ENCODE assay signal across 8 mouse cellular contexts in genomic region chr4:156203413-156204131, GRCm38 (mm10). TPM values are rescaled to one million over a fixed set of nuclear protein-coding genes. Genes with fewer than 3 reads are reported as not detected.
DNase-seq lines count a peak whose midpoint lies in the region; ATAC-seq lines count a peak whose summit lies in the region.

No protein-coding gene starts in this region.

- H3K27me3 ChIP-seq in midbrain, embryonic 15.5 days (replicated peaks) = no peaks in the 10 kb centered on the region; the same call in 1 of the 2 replicates

- peak; percentile 50 for ATAC-seq in granulocyte monocyte progenitor cell, adult 5-6 weeks (replicated peaks; ENCODE audit: poor library complexity, severe bottlenecking)
- ATAC-seq in midbrain, embryonic 15.5 days (replicated peaks) = peak; percentile 29; the same call in 1 of the 2 replicates

- under 1% methylated on average over 49 of the region's 49 CpGs for WGBS in midbrain, embryonic 15.5 days

- peak; percentile 18 to 28 for DNase-seq in left cerebral cortex, adult 18-20 months (ENCODE audit: low spot score in 2 of 2)
- no peak for DNase-seq in left cerebral cortex, postnatal 14 days (ENCODE audit: low spot score in 2 of 2)
- peak; percentile 36 for DNase-seq in brain, adult 2 months (ENCODE audit: low read depth, low spot score)
- DNase-seq in kidney, postnatal 4 days = peak; percentile 59 to 70
- no peak for DNase-seq in layer of hippocampus, postnatal 14 days (ENCODE audit: low spot score in 2 of 2)
- no peak for DNase-seq in testis, postnatal 10 days (ENCODE audit: low spot score)

- H3K9ac ChIP-seq in midbrain, embryonic 15.5 days = peak overlapping the region; percentile 49

- H3K4me2 ChIP-seq in midbrain, embryonic 15.5 days = peak overlapping the region; percentile 91

- no peaks in the 10 kb centered on the region for H3K9me3 ChIP-seq in midbrain, embryonic 15.5 days

- intact Hi-C loops in left cerebral cortex, postnatal 14 days (cut with DNase I) = no loop called here

- H3K27ac ChIP-seq in midbrain, embryonic 15.5 days = peak overlapping the region; percentile 72

- H3K4me1 ChIP-seq in midbrain, embryonic 15.5 days = peaks cover 19% of the 10 kb centered on the region

- H3K4me3 ChIP-seq in midbrain, embryonic 15.5 days = peak overlapping the region; percentile 50

- no peaks in the 10 kb centered on the region for H3K36me3 ChIP-seq in midbrain, embryonic 15.5 days (replicated peaks)

RNA-seq across cellular contexts. Expression of gene AW011738, which starts 0.5 kb away (rescaled TPM):
- total RNA-seq in left cerebral cortex, adult 18-20 months (2021) = 1 to 10 TPM; 5.8 to 6.0 TPM
- 1 to 10 TPM; 4.0 to 5.0 TPM for total RNA-seq in left cerebral cortex, postnatal 14 days (2021)
- total RNA-seq in granulocyte monocyte progenitor cell, adult 5-6 weeks (2014; fragmentation: Nextera tagmentation) = 1.5 and 2.1 TPM in 2 replicates
- 0.26 and 0.43 TPM in 2 replicates for total RNA-seq in granulocyte monocyte progenitor cell, adult 5-6 weeks (2017)
- polyA plus RNA-seq in midbrain, embryonic 15.5 days (2015; fragmentation: Nextera tagmentation; extraction: Ambion mirVana) = 4.0 and 4.9 TPM in 2 replicates
- 1 to 10 TPM; 6.5 to 6.7 TPM for total RNA-seq in layer of hippocampus, postnatal 14 days (2021)

RNA-seq across cellular contexts. Expression of gene Isg15, which starts 3.0 kb away (rescaled TPM):
- total RNA-seq in left cerebral cortex, adult 18-20 months (2021) = 1 to 10 TPM in 1 of 2 experiments, under 1 TPM in 1; 0.63 to 1.4 TPM
- under 1 TPM in 1 of 2 experiments, not detected in 1; 0.66 TPM for total RNA-seq in left cerebral cortex, postnatal 14 days (2021)
- total RNA-seq in granulocyte monocyte progenitor cell, adult 5-6 weeks (2014; fragmentation: Nextera tagmentation) = 4.6 and 11.1 TPM in 2 replicates
- total RNA-seq in granulocyte monocyte progenitor cell, adult 5-6 weeks (2017) = 1.2 TPM in 1 of 2 replicates, not detected in the other
- 2.2 and 3.8 TPM in 2 replicates for polyA plus RNA-seq in midbrain, embryonic 15.5 days (2015; fragmentation: Nextera tagmentation; extraction: Ambion mirVana)
- total RNA-seq in layer of hippocampus, postnatal 14 days (2021) = under 1 TPM; 0.55 to 0.76 TPM

RNA-seq across cellular contexts. Expression of gene Agrn, which starts 6.3 kb away (rescaled TPM):
- total RNA-seq in left cerebral cortex, adult 18-20 months (2021) = 100 to 1,000 TPM; 118 to 129 TPM
- total RNA-seq in left cerebral cortex, postnatal 14 days (2021) = 100 to 1,000 TPM; 184 to 198 TPM
- total RNA-seq in granulocyte monocyte progenitor cell, adult 5-6 weeks (2014; fragmentation: Nextera tagmentation) = 1.1 and 8.9 TPM in 2 replicates
- total RNA-seq in granulocyte monocyte progenitor cell, adult 5-6 weeks (2017) = 1.2 and 2.1 TPM in 2 replicates
- 141 and 142 TPM in 2 replicates for polyA plus RNA-seq in midbrain, embryonic 15.5 days (2015; fragmentation: Nextera tagmentation; extraction: Ambion mirVana)
- total RNA-seq in layer of hippocampus, postnatal 14 days (2021) = 100 to 1,000 TPM; 209 to 213 TPM

RNA-seq across cellular contexts. Expression of gene Perm1, which starts 12.1 kb away (rescaled TPM):
- total RNA-seq in left cerebral cortex, adult 18-20 months (2021) = under 1 TPM; 0.19 to 0.33 TPM
- total RNA-seq in left cerebral cortex, postnatal 14 days (2021) = under 1 TPM; 0.20 to 0.66 TPM
- total RNA-seq in granulocyte monocyte progenitor cell, adult 5-6 weeks (2014; fragmentation: Nextera tagmentation) = not detected in 2 replicates
- 0.05 TPM in 1 of 2 replicates, not detected in the other for total RNA-seq in granulocyte monocyte progenitor cell, adult 5-6 weeks (2017)
- 2.2 and 2.4 TPM in 2 replicates for polyA plus RNA-seq in midbrain, embryonic 15.5 days (2015; fragmentation: Nextera tagmentation; extraction: Ambion mirVana)
- under 1 TPM; 0.25 to 0.33 TPM for total RNA-seq in layer of hippocampus, postnatal 14 days (2021)

RNA-seq across cellular contexts. Expression of gene Plekhn1, which starts 31.1 kb away (rescaled TPM):
- total RNA-seq in left cerebral cortex, adult 18-20 months (2021) = 10 to 100 TPM; 34.2 to 40.1 TPM
- total RNA-seq in left cerebral cortex, postnatal 14 days (2021) = 10 to 100 TPM; 34.8 to 36.3 TPM
- total RNA-seq in granulocyte monocyte progenitor cell, adult 5-6 weeks (2014; fragmentation: Nextera tagmentation) = 24.3 and 36.5 TPM in 2 replicates
- 12.2 and 13.4 TPM in 2 replicates for total RNA-seq in granulocyte monocyte progenitor cell, adult 5-6 weeks (2017)
- 29.1 and 30.1 TPM in 2 replicates for polyA plus RNA-seq in midbrain, embryonic 15.5 days (2015; fragmentation: Nextera tagmentation; extraction: Ambion mirVana)
- total RNA-seq in layer of hippocampus, postnatal 14 days (2021) = 10 to 100 TPM; 37.7 to 38.4 TPM

Comparison
In these comparisons a context has a peak if more than half of its experiments do, and no peak if none do; other contexts are left out.
1. DNase-seq: peak in left cerebral cortex, adult 18-20 months (2 of 2), brain, adult 2 months (single experiment) and kidney, postnatal 4 days (2 of 2); none in left cerebral cortex, postnatal 14 days (0 of 2), layer of hippocampus, postnatal 14 days (0 of 2) and testis, postnatal 10 days (single experiment).
2. RNA of gene Agrn, which starts 6.3 kb away (total RNA-seq): 209 to 213 TPM in layer of hippocampus, postnatal 14 days, 184 to 198 TPM in left cerebral cortex, postnatal 14 days and 118 to 129 TPM in left cerebral cortex, adult 18-20 months; 1.1 to 8.9 TPM in granulocyte monocyte progenitor cell, adult 5-6 weeks; every median in the first group is over 10 times any median in the second.